Mouse (Mus musculus) embryonic facial prominence, embryonic 14.5 days (tissue): ENCODE measurements around the gene Kcne3. TPM values are rescaled to one million over a fixed set of nuclear protein-coding genes. Genes with fewer than 3 reads are reported as not detected.
A peak's percentile ranks its signal among the peaks of the same experiment; 100 is the strongest.

Source experiments
- ATAC-seq: fragments of 200-750 bp; cut with Nextera tagmentation; 2 replicates; pipeline ENCODE4 v1.8.0; 2017; ENCODE audit warnings: low read depth, moderate number of reproducible peaks, moderate TSS enrichment
- DNase-seq: peaks from one replicate; pipeline ENCODE4 v3.0.0-alpha.2; 2015; ENCODE audit warnings: low spot score
- H3K27ac ChIP-seq: fragments of 300-500 bp; sonication (generic); replicated peaks from 2 replicates; pipeline ENCODE4 v1.5.1; 2014; ENCODE audit warnings: low read depth, mild to moderate bottlenecking, low read length, moderate library complexity
- H3K27me3 ChIP-seq: fragments of 300-500 bp; sonication (generic); replicated peaks from 2 replicates; pipeline ENCODE4 v1.6.1; 2014; ENCODE audit warnings: low read length; ENCODE audit not compliant: control insufficient read depth, insufficient read depth
- H3K36me3 ChIP-seq: fragments of 300-500 bp; sonication (generic); 2 replicates; pipeline ENCODE4 v1.6.1; 2014; ENCODE audit warnings: low read length, mixed read lengths; ENCODE audit not compliant: control insufficient read depth, insufficient read depth
- H3K4me1 ChIP-seq: fragments of 300-500 bp; sonication (generic); 2 replicates; pipeline ENCODE4 v1.6.1; 2014; ENCODE audit warnings: antibody characterized with exemption, low read length; ENCODE audit not compliant: control insufficient read depth, insufficient read depth
- H3K4me2 ChIP-seq: fragments of 300-500 bp; sonication (generic); 2 replicates; pipeline ENCODE4 v1.6.1; 2014; ENCODE audit warnings: low read depth, mild to moderate bottlenecking, low read length, moderate library complexity, mixed read lengths
- H3K4me3 ChIP-seq: fragments of 300-500 bp; sonication (generic); 2 replicates; pipeline ENCODE4 v1.5.1; 2014; ENCODE audit warnings: low read depth, mild to moderate bottlenecking, low read length
- H3K9ac ChIP-seq: fragments of 300-500 bp; sonication (generic); 2 replicates; pipeline ENCODE4 v1.6.1; 2014; ENCODE audit warnings: low read depth, mild to moderate bottlenecking, low read length, moderate library complexity, mixed read lengths
- H3K9me3 ChIP-seq: fragments of 300-500 bp; sonication (generic); 2 replicates; pipeline ENCODE4 v1.6.1; 2016; ENCODE audit warnings: low read length; ENCODE audit not compliant: control insufficient read depth
- WGBS: fragments of 180-500 bp; shearing (Covaris S2); extraction: QIAGEN DNeasy Blood & Tissue Kit; methylation state at CpG from one replicate; pipeline ENCODE4 v1.1.7; 2014; 5-methylcytosine and 5-hydroxymethylcytosine counted together
- polyA plus RNA-seq: library from polyadenylated mRNA; unstranded; fragments of >200 nt; fragmentation: Nextera tagmentation; extraction: Ambion mirVana; gene quantifications from 2 replicates; pipeline ENCODE4 v1.2.1, GENCODE M21; 2014

Kcne3 gene
- polyA plus RNA-seq, 1 experiment from 2014 or later, result 12.4 TPM

- H3K4me1 ChIP-seq, result no peaks in the 10 kb centered on the region
- WGBS, result 29% methylated on average over 4 of the region's 4 CpGs
Observed at GRCm38 (mm10) chr7:100190167-100190566, 13.9 kb downstream of the Kcne3 start.

DNA sequence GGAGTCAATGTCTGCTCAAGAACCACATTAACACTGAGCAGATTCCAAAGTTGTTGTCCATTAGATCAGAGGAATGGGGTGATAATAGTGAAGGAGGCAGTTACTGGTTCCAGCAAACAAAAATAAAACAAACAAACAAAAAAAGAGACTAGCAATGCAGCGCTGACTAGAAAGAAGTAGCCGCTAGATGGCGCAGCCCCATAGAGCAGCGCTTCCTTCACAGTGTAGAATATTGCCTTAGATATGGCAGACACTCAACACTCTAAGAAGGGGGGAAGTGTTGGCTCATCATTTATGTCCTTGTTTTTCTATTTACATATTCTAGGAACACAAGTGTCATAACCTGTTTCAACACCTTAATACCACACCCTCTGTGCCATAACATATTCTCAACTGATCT is 14.5 kb downstream of the Kcne3 start:
- H3K9me3 ChIP-seq, result no peaks in the 10 kb centered on the region
- H3K9ac ChIP-seq, result no peak overlapping the region
- no peaks in the 10 kb centered on the region for H3K36me3 ChIP-seq
- WGBS, result 10% methylated on average over 4 of the region's 4 CpGs
- H3K4me3 ChIP-seq, result no peak overlapping the region
- no peak overlapping the region for H3K4me2 ChIP-seq
- peak; percentile 61 for DNase-seq
- H3K4me1 ChIP-seq, result no peaks in the 10 kb centered on the region
- no peak overlapping the region for H3K27ac ChIP-seq
- H3K27me3 ChIP-seq, result no peaks in the 10 kb centered on the region
- ATAC-seq, result 0 out of 2 replicates have a peak, but pooled peaks have one; percentile 26

More at GRCm38 (mm10) chr7:100190167-100190566, 13.9 kb downstream of the Kcne3 start:
- Histone ChIP-seq H3K27me3 (no peaks in the 10 kb centered on the region), H3K4me2 (no peak overlapping the region), H3K4me3 (no peak overlapping the region), H3K9me3 (no peaks in the 10 kb centered on the region), H3K27ac (no peak overlapping the region), H3K9ac (no peak overlapping the region), H3K36me3 (no peaks in the 10 kb centered on the region)
- DNase-seq, result no peak
- no peak for ATAC-seq

- no peak overlapping the region for H3K27ac ChIP-seq
- DNase-seq (peak; percentile 38), ATAC-seq (no peak)
- H3K4me3 ChIP-seq, result no peak overlapping the region
- H3K9ac ChIP-seq, result no peak overlapping the region
- H3K36me3 ChIP-seq, result no peaks in the 10 kb centered on the region
- H3K4me1 ChIP-seq, result peaks cover 18% of the 10 kb centered on the region; the same call in 1 of the 2 replicates
- no peaks in the 10 kb centered on the region for H3K27me3 ChIP-seq
- no peak overlapping the region for H3K4me2 ChIP-seq
- no peaks in the 10 kb centered on the region for H3K9me3 ChIP-seq
- 47% methylated on average over 3 of the region's 3 CpGs for WGBS
Observed at GRCm38 (mm10) chr7:100201191-100201590, 24.9 kb downstream of the Kcne3 start.

DNA sequence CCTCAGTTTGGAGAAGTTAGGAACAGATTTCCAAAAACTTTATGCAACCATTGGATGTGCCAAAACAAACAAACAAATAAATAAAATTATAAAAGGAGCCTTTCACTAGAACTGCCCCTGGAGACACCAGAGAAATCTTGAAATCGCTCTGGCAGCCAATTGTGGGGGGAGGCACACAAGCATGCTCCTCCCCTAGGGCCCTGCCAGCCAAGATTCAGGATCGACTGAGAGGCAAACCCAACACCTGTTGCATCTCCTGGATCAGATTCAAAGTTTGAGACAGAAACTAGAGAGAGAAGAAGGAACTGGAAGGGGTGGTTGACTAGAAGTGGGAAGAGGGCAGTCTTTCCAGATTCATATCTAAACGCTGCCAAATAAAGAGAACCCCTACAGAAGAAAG is 27.3 kb downstream of the Kcne3 start:
- no peak overlapping the region for H3K4me2 ChIP-seq

DNA sequence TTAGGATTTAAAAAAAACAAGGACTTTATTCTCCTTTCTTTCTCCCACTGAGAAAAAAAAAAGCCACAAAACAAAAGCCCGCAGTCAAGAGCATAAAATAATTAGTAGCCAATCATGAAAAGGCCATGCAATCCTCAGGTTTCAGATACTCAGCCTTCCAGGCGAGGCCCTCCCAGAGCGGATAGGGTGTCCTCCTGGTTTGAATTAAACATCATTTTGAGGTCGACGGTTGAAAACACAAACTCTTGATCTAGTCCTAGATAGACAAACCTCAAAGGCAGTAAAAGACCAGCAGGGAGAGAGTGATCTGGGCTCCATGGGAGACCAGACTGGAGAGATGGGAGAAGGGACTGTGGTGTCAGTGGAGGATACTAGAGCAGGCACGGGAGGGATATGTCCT is 28.6 kb downstream of the Kcne3 start:
- H3K4me3 ChIP-seq, result no peak overlapping the region
- DNase-seq (peak; percentile 51), ATAC-seq (no peak)
- H3K9ac ChIP-seq, result no peak overlapping the region
- H3K27me3 ChIP-seq, result no peaks in the 10 kb centered on the region
- H3K9me3 ChIP-seq, result no peaks in the 10 kb centered on the region
- H3K4me1 ChIP-seq, result peaks cover 18% of the 10 kb centered on the region; the same call in 1 of the 2 replicates
- no peak overlapping the region for H3K27ac ChIP-seq
- WGBS, result 34% methylated on average over 6 of the region's 6 CpGs
- no peaks in the 10 kb centered on the region for H3K36me3 ChIP-seq
- H3K4me2 ChIP-seq, result no peak overlapping the region

More for the DNA sequence above, 27.3 kb downstream of the Kcne3 start:
- ATAC-seq, result no peak
- H3K9me3 ChIP-seq, result no peaks in the 10 kb centered on the region
- H3K4me1 ChIP-seq, result peaks cover 18% of the 10 kb centered on the region; the same call in 1 of the 2 replicates
- no peak overlapping the region for H3K27ac ChIP-seq
- WGBS, result 42% methylated on average over 3 of the region's 3 CpGs
- no peak overlapping the region for H3K9ac ChIP-seq
- no peaks in the 10 kb centered on the region for H3K36me3 ChIP-seq
- no peaks in the 10 kb centered on the region for H3K27me3 ChIP-seq
- DNase-seq, result peak; percentile 56
- no peak overlapping the region for H3K4me3 ChIP-seq

DNA sequence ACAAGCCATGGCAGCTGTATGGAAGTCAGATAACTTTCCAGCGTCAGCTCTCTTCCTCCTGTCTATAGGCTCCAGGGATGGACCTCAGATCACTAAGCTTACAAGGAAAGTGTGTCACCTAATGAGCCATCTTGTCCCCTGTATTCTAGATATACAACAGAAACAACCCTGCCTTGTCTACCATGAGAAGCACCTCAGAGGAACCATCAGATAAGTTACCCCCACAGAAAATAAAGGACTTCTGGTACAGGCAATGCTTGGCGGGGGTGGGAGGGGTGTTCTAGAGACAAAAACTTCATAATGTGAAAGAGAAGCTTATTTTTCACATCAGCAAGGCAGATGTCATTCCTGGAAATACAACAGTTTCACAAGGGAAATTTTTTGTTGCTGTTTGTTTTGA is 29.8 kb downstream of the Kcne3 start:
- H3K4me3 ChIP-seq, result no peak overlapping the region
- 89% methylated on average over 2 of the region's 2 CpGs for WGBS
- DNase-seq, result no peak
- no peaks in the 10 kb centered on the region for H3K27me3 ChIP-seq
- peaks cover 18% of the 10 kb centered on the region; the same call in 1 of the 2 replicates for H3K4me1 ChIP-seq
- ATAC-seq, result no peak
- H3K9me3 ChIP-seq, result no peaks in the 10 kb centered on the region
- H3K4me2 ChIP-seq, result no peak overlapping the region
- no peak overlapping the region for H3K27ac ChIP-seq
- H3K9ac ChIP-seq, result no peak overlapping the region
- H3K36me3 ChIP-seq, result no peaks in the 10 kb centered on the region

GRCm38 (mm10) chr7:100207886-100208285 is 31.6 kb downstream of the Kcne3 start:
- Histone ChIP-seq H3K9ac (no peak overlapping the region), H3K36me3 (no peaks in the 10 kb centered on the region), H3K9me3 (no peaks in the 10 kb centered on the region), H3K27ac (no peak overlapping the region), H3K4me1 (peaks cover 9% of the 10 kb centered on the region; the same call in 1 of the 2 replicates), H3K4me3 (no peak overlapping the region), H3K27me3 (no peaks in the 10 kb centered on the region), H3K4me2 (no peak overlapping the region)
- no peak for ATAC-seq
- DNase-seq, result no peak

- H3K4me3 ChIP-seq, result no peak overlapping the region
- no peak overlapping the region for H3K4me2 ChIP-seq
- no peak overlapping the region for H3K9ac ChIP-seq
- 71% methylated on average over 4 of the region's 4 CpGs for WGBS
- H3K4me1 ChIP-seq, result no peaks in the 10 kb centered on the region
- H3K27me3 ChIP-seq, result no peaks in the 10 kb centered on the region
- no peaks in the 10 kb centered on the region for H3K36me3 ChIP-seq
- H3K9me3 ChIP-seq, result no peaks in the 10 kb centered on the region
- no peak for ATAC-seq
- DNase-seq, result no peak
- no peak overlapping the region for H3K27ac ChIP-seq
Observed at GRCm38 (mm10) chr7:100214310-100214709, 38.0 kb downstream of the Kcne3 start.

DNA sequence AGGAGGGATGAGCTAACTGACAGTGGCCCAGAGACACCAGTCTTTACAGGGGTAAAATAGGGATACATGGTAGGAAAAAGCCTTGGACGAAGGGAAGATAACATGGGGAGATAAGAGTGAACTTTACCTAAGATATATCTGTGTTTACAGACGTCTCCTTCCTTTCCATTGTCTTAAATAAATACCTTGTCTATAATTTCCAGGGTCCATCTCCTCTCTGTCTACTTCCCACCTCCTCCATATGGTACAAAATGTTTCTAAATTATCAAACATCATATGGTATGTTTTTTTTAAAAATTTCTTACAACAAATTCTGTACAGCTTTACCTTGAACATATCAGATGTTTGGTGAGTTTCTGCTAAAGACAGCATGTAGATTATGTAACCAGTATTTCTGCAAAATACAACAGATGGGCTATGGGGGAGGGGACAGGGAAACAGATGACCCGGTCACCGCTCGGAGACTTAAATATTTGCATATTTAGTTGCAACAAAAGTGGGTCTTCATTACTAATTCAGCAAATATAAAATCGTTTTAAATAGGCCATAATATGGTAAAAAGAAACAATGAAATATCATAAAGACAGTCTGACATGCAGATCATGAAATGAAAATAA is 38.9 kb downstream of the Kcne3 start:
- no peak for ATAC-seq
- H3K27ac ChIP-seq, result no peak overlapping the region
- no peak overlapping the region for H3K9ac ChIP-seq
- H3K4me2 ChIP-seq, result no peak overlapping the region
- H3K4me3 ChIP-seq, result no peak overlapping the region
- H3K27me3 ChIP-seq, result no peaks in the 10 kb centered on the region
- DNase-seq, result no peak
- no peaks in the 10 kb centered on the region for H3K9me3 ChIP-seq
- WGBS, result 64% methylated on average over 6 of the region's 6 CpGs
- H3K36me3 ChIP-seq, result no peaks in the 10 kb centered on the region
- H3K4me1 ChIP-seq, result no peaks in the 10 kb centered on the region
